Mouse (Mus musculus) layer of hippocampus, postnatal 25 days (tissue): ENCODE data around the gene Cpeb2. TPM values are rescaled to one million over a fixed set of nuclear protein-coding genes. Genes with fewer than 3 reads are reported as not detected.

Experiments
- DNase-seq, 2 experiments: peaks; one replicate each; pipeline ENCODE4 v3.0.0; 2022; ENCODE audit warnings: mixed read lengths in 2 of 2, low spot score in 1 of 2; ENCODE audit errors: extremely low spot score in 1 of 2
- total RNA-seq, 2 experiments: library from RNA; stranded (reverse); gene quantifications; 2 replicates each; pipeline ENCODE4 v1.2.3; 2021

The Cpeb2 gene
- 10 to 100 TPM; 41.5 to 50.8 TPM for total RNA-seq

DNA sequence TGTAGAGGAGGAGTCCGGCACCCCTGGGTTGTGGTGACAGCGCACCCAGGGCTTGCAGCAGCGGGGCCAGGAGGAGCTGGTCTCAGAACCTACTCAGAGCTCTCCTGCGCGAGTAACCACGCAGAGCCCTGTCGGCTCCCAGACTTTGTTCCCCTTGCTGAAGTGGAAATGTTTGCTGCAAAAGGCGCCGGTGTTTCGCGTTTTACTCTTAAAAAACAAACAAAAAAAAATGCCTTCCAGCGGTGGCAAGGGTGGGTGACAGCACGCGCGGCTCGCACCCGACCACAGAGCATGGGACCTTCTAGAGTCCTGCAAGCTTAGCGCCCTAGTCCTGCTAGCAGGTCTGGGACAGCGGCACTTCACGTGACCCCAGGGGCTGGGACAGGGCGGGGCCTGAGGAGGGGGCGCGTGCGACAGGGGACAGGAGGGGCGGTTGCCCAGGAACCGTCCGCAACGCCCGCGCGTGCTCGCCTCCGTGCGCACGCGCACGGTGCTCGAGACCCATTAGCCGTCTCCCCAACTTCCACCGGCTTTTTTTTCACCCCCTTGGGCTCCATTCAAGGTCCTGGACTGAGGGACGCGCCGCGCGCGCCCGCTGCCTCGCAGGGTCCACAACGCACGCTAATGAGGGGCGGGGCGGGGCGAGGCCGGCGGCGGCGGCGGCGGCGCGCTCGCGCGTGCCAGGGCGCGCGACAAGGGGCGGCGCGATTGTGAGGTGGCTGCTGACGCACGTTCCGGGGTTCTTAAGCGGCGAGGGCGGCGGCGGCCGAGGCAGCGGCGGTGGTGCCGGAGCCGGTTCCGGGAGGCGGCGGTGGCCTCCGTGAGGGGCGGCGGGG is at the start of gene Cpeb2:
Gene Cpeb2 (plus strand): TSS at position 691 of the 836 bp plus-strand sequence.
- DNase-seq = peak; percentile 83 to 88

DNA sequence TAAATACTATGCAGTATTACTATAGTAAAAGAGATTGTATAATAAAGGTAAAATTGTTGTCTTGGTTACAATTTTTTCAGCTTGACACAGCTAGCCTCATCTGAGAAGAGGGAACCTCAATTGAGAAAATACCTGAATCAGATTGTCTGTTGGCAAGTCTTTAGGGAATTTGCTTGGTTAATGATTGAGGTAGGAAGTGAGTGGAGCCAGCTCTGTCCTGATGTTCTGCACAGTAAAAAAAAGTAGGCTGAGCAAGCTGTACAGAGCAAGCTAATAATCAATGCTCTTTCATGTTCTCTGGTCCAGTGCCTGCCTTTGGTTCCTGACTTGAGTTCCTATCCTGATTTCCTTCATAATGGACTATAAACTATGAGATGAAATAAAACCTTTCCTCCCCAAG is 49.4 kb upstream of the Cpeb2 start:
- DNase-seq = no peak

DNA sequence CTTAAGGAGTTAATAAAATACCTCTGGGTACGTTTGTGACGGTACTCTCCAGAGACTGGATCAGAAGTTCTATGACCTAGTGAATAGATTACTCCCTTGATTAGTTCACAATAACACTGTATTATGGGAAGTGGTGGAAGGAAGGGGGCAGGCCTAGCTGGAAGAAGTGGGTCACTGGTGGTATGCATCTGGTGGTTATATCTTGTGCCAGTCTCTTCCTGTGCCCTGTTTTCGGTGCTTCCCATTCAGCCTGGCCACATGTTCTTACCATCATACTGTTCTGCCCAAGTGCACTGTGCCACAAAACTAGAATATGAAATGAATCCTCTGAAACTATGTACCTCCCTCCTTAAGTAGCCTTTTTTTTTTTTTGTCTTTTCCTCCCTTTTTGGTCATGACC is 48.1 kb upstream of the Cpeb2 start:
- no peak for DNase-seq

GRCm38 (mm10) chr5:43185478-43185877 is 47.5 kb upstream of the Cpeb2 start:
- DNase-seq = no peak

- DNase-seq = no peak
Observed at GRCm38 (mm10) chr5:43200686-43201085, 32.3 kb upstream of the Cpeb2 start.

DNA sequence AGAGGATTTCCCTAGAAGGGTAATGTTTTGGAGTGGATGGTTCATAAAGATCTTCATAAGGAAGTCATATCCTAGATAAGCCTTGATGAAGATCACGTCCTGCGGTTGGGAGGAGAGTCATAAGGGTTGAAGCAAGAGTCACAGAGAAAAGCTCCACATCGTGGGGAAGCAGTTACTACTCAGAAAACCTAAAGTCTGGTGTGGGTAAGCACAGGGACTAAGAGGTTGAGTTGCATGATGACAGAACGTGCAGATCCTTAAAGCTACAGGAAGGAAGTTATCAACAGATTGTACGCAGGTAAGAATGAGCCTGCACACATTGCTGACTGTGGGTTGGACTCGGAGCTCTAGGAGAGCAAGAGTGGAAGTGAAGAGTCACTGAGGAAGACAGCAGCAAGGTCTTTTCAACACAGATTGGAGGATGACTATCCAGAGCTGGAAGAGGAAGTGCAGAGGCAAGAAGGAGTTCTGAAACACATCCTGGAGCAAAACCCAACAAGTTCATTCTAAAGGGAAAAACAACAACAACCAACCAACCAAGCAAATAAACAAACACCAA is 26.4 kb upstream of the Cpeb2 start:
- no peak for DNase-seq

- no peak for DNase-seq
Observed at GRCm38 (mm10) chr5:43217468-43217867, 15.5 kb upstream of the Cpeb2 start.

DNA sequence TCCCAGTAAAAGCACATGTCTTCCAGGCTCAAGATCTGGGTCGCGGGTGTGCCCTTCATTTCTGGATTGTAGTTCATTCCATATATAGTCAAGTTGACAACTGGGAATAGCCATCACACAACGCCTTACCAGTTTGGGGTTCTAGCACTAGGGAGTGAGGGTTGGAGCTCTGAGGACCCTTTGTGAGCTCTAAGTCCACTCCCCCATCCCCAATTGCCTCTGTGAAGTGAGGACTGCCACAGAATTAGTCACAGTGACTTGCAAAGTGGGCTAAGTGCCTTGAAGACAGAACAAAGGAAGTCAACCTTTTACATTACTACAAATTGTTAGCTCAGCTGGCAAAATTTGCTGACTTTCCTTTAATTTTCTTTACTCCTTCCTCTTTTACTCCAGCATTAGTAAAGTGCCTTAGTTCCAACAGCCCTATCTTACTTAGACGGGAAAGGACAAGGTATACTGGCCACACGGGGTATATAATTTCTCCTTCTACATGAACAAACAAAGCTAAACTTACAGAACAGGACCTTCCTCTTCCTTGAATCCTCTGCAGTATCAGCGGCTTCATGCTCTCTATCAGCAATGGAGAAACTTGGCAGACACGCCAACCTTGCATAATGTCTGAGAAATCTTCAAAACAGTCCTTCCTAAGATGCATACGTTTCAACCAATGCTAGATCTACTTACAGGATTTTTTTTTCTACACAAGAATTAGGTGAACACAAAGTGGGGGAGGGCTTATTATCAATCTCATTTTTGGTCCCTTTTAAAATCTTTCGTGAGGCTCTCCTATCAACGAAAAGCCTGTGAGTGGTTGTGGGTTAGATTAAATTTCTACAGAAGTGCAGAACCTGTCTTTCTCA is 14.8 kb upstream of the Cpeb2 start:
- no peak for DNase-seq

GRCm38 (mm10) chr5:43218847-43219132 is 14.2 kb upstream of the Cpeb2 start:
- no peak for DNase-seq

DNA sequence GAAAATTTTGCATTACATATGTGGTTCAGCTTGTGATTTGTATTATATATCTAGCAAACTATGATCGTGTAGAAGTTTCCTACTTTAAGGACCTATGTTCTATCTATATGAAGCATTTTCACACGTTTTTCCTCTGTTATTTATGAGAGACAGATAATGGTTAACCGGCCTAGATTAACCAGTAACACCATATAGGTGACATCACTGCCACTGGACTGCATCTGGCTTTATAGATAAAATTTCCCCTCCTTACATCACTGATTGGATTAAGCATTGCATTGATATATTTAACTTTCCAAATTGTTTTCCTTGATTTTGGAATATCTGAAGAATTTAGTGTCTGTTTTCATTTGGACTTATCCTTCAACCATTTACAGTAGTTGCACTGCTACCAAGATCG is 9.6 kb upstream of the Cpeb2 start:
- no peak for DNase-seq

- DNase-seq = no peak
Observed at GRCm38 (mm10) chr5:43224245-43224644, 8.7 kb upstream of the Cpeb2 start.

GRCm38 (mm10) chr5:43226160-43226559 is 6.8 kb upstream of the Cpeb2 start:
- no peak for DNase-seq

DNA sequence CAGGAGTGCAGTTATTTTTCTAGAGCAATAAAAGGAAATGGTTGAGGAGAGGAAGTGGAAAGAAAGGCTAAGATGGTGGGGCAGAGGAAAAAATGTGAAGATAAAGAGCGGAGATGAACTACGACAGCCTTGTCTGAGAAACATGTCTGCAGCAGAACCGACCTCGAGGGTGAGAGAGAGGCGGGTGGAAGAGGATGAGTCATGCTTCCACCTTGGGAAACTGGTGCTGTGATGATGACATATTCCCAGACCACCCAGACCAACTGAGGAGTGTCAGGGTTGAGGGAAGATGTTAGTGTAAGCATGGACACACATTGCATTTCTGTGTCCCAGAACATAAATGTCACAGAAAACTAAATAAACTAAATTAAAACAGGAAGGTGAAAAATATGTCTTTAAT is 5.4 kb upstream of the Cpeb2 start:
- no peak for DNase-seq

DNA sequence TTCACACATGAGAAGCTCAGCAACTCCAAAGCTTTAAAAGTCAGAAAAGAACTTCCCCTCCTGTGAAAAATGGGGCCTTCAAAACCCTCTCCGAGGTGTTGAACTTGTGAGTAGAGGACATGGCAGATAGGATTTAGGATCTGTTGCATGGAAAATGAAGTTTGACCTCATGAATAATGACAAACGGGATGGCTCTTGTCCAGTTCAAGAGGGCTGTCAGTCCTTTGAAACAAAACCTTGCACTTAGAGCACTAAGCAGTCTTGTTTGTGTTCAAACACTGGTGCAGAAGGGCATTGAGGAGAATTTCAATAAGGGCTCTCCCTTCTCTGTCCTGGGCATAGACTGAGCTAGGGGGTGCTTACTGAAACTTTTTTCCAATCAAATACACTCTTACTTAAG is 1.9 kb upstream of the Cpeb2 start:
- no peak for DNase-seq

DNA sequence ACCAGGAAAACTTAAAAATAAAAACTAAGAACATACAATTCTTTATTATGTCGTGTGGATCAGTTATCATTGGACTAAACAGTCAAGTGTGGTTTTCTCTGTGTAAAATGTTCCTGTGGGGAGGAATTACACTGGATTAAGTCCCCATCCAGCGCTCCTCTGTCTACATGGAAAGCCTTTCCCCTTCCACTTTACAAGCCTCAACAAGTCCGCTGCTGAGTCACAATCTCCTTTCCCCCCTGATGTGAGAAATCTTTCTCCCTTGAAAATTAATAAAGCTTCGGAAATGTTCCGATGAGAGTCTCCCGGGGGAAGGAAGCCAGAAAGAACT is 856 bp upstream of the Cpeb2 start:
- DNase-seq = no peak

GRCm38 (mm10) chr5:43233316-43234181 is 579 bp downstream of the Cpeb2 start:
- peak; percentile 61 to 92 for DNase-seq

GRCm38 (mm10) chr5:43234321-43235185 is 1.6 kb downstream of the Cpeb2 start:
- peak; percentile 29 to 57 for DNase-seq

DNA sequence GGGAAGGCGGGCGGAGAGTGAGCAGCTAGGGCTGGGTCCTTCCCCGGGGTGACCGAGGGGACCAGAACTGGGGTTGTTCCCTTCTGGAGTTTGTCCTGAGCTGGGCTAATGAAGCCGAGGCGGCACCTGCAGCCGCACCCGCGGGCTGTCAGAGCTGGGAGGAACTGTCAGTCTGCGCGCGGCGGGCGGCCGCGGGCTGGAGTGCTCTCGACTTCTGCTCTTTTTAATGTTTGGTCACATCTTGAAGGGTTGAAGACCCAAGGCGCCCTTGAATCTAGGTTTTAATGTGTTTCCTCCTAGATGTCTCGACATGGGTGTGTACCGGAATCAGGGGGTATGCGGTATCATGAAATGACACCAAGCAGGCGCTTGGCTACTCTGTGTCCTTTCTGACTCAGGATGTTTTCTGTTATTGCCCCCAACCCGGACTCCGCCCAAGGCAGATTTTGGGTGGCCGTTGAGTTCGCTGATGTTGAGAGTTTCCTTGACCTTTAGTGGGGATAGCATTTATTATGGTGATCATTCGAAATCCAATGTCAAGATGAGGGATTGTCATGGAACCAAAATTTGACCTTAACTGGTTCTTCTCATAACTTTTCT is 2.3 kb downstream of the Cpeb2 start:
- DNase-seq = peak; percentile 44 to 51

- DNase-seq = no peak
Observed at GRCm38 (mm10) chr5:43235997-43236396, 3.0 kb downstream of the Cpeb2 start.
